Mouse (Mus musculus) G1E (cell line): ENCODE results near the gene Morn5. TPM values are rescaled to one million over a fixed set of nuclear protein-coding genes. Genes with fewer than 3 reads are reported as not detected.

ENCODE experiments used
- ATAC-seq: 2 replicates; pipeline ENCODE4 v1.8.0; 2016; ENCODE audit warnings: mild to moderate bottlenecking; ENCODE audit not compliant: insufficient number of reproducible peaks, poor library complexity, low FRiP score, severe bottlenecking; ENCODE audit errors: extremely low read depth
- DNase-seq: peaks from one replicate; pipeline ENCODE4 v3.0.0; 2012; ENCODE audit warnings: low spot score
- H3K27me3 ChIP-seq: 2 replicates; pipeline ENCODE4 v1.6.1; 2012; ENCODE audit warnings: mild to moderate bottlenecking, low read length, inconsistent platforms; ENCODE audit not compliant: insufficient read depth
- H3K36me3 ChIP-seq: replicated peaks from 2 replicates; pipeline ENCODE3; 2012; ENCODE audit warnings: mild to moderate bottlenecking, inconsistent platforms
- H3K4me1 ChIP-seq: 2 replicates; pipeline ENCODE4 v1.6.1; 2012; ENCODE audit warnings: low read depth, low read length, inconsistent platforms, mixed read lengths; ENCODE audit not compliant: insufficient read depth
- H3K4me3 ChIP-seq: 2 replicates; pipeline ENCODE4 v1.5.1; 2012; ENCODE audit warnings: low read depth, mild to moderate bottlenecking, inconsistent platforms, low read length, moderate library complexity, mixed read lengths
- H3K9me3 ChIP-seq: replicated peaks from 2 replicates; pipeline ENCODE4 v1.6.1; 2012; ENCODE audit warnings: inconsistent platforms
- CTCF ChIP-seq: IDR thresholded peaks from 2 replicates; pipeline ENCODE4 v1.5.1; 2012; ENCODE audit warnings: low read depth, low read length, inconsistent platforms, mixed read lengths
- GATA1 ChIP-seq: IDR thresholded peaks from 2 replicates; pipeline ENCODE4 v1.6.1; 2012; ENCODE audit warnings: borderline replicate concordance, low read length, inconsistent platforms, mixed read lengths
- GATA2 ChIP-seq: IDR thresholded peaks from 2 replicates; pipeline ENCODE4 v1.6.1; 2012; ENCODE audit warnings: low read depth, low read length, inconsistent platforms, borderline replicate concordance
- POLR2AphosphoS5 ChIP-seq: IDR thresholded peaks from 2 replicates; pipeline ENCODE4 v1.6.1; 2012; ENCODE audit warnings: low read depth, low read length, inconsistent platforms; ENCODE audit not compliant: insufficient replicate concordance
- TAL1 ChIP-seq: conservative IDR thresholded peaks from 2 replicates; pipeline ENCODE4 v1.6.1; 2012; ENCODE audit warnings: low read depth, low read length, inconsistent platforms, mixed read lengths
- polyA plus RNA-seq: library from polyadenylated mRNA; stranded (reverse); fragments of >175 nt; gene quantifications from 2 replicates; pipeline ENCODE4 v1.2.3, GENCODE M21; 2012
- total RNA-seq, 2 experiments: library from RNA; stranded (forward) in 1 of 2; stranded (reverse) in 1 of 2; fragments of 200-1000 nt in 1 of 2; fragments of >200 nt in 1 of 2; fragmentation: Nextera tagmentation in 1 of 2; gene quantifications; 2 replicates each; pipeline ENCODE4 v1.2.3; 2014 to 2017

The Morn5 gene
- total RNA-seq (2014; fragmentation: Nextera tagmentation) (not detected in 2 replicates), total RNA-seq (2017) (0.22 TPM in 1 of 2 replicates, not detected in the other), polyA plus RNA-seq (not detected in 2 replicates)

- H3K4me1 ChIP-seq, result peaks cover 34% of the 10 kb centered on the region
- peak; percentile 85 for ATAC-seq
Measured at GRCm38 (mm10) chr2:36048748-36049566, at the start of gene Morn5, which contains the start of gene Ndufa8. Gene Morn5 (plus strand): TSS chr2:36049458. Gene Ndufa8 (minus strand): TSS chr2:36049406.

GRCm38 (mm10) chr2:36000390-36000789 lies 48.9 kb upstream of the Morn5 start:
- Histone ChIP-seq H3K36me3 (no peaks in the 10 kb centered on the region), H3K4me3 (no peak overlapping the region), H3K27me3 (peaks cover 53% of the 10 kb centered on the region), H3K9me3 (no peaks in the 10 kb centered on the region), H3K4me1 (no peaks in the 10 kb centered on the region)
- ATAC-seq (no peak), DNase-seq (no peak)
- TF ChIP-seq POLR2AphosphoS5 (no peak), GATA2 (no peak), TAL1 (no peak), CTCF (no peak), GATA1 (no peak)

More at GRCm38 (mm10) chr2:36048748-36049566, at the start of gene Morn5, which contains the start of gene Ndufa8:
- Histone ChIP-seq H3K27me3 (peaks cover 16% of the 10 kb centered on the region), H3K4me3 (peak within 1 kb of the TSS; percentile 98), H3K36me3 (peaks cover 33% of the 10 kb centered on the region), H3K9me3 (no peaks in the 10 kb centered on the region)
- TF ChIP-seq GATA2 (no peak), CTCF (no peak), TAL1 (no peak), GATA1 (no peak), POLR2AphosphoS5 (no peak)
- peak; percentile 89 for DNase-seq

GRCm38 (mm10) chr2:36002188-36002587 lies 47.1 kb upstream of the Morn5 start:
- Histone ChIP-seq H3K4me1 (no peaks in the 10 kb centered on the region; the same call in 1 of the 2 replicates), H3K4me3 (no peak overlapping the region), H3K27me3 (peaks cover 49% of the 10 kb centered on the region), H3K9me3 (no peaks in the 10 kb centered on the region), H3K36me3 (no peaks in the 10 kb centered on the region)
- no peak for TF ChIP-seq GATA1
- no peak for TF ChIP-seq TAL1
- TF ChIP-seq GATA2, result no peak
- no peak for TF ChIP-seq POLR2AphosphoS5
- no peak for TF ChIP-seq CTCF
- DNase-seq (no peak), ATAC-seq (no peak)

GRCm38 (mm10) chr2:36008071-36008470 lies 41.2 kb upstream of the Morn5 start:
- peak; percentile 55 for DNase-seq
- H3K4me1 ChIP-seq, result peaks cover 2% of the 10 kb centered on the region
- no peak overlapping the region for H3K4me3 ChIP-seq
- peak; percentile 80 for TF ChIP-seq CTCF
- TF ChIP-seq GATA1, result no peak
- H3K9me3 ChIP-seq, result no peaks in the 10 kb centered on the region
- peaks cover 29% of the 10 kb centered on the region; the same call in 1 of the 2 replicates for H3K27me3 ChIP-seq
- no peaks in the 10 kb centered on the region for H3K36me3 ChIP-seq
- ATAC-seq, result no peak

DNA sequence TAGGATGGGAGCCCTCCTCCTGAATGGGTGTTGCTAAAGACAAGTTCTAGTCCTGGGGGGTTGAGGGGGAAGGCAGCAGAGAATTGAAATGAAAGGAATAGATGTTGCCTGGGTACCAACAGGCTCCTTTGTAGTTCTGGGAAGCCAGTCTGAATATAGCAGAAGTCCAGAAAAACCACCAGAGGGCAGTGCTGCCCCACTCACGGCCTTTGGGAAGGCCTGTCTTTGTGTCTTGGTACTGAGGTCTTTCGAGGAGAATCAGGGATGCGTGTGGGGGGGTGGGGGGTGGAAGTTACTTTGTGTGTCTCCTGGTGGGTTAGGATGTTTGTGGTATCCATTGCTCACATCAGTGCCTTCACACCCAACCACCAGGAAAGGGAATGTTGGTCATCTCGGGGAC lies 39.9 kb upstream of the Morn5 start:
- H3K9me3 ChIP-seq, result no peaks in the 10 kb centered on the region
- H3K27me3 ChIP-seq, result peaks cover 25% of the 10 kb centered on the region; the same call in 1 of the 2 replicates
- H3K4me3 ChIP-seq, result no peak overlapping the region
- DNase-seq (peak; percentile 57), ATAC-seq (no peak; the same call in 1 of the 2 replicates)
- no peak for TF ChIP-seq POLR2AphosphoS5
- TF ChIP-seq CTCF, result peak; percentile 39; the same call in 1 of the 2 replicates
- no peak for TF ChIP-seq GATA2
- TF ChIP-seq GATA1, result no peak
- TF ChIP-seq TAL1, result no peak
- no peaks in the 10 kb centered on the region for H3K36me3 ChIP-seq
- peaks cover 2% of the 10 kb centered on the region for H3K4me1 ChIP-seq

- H3K9me3 ChIP-seq, result no peaks in the 10 kb centered on the region
- H3K4me1 ChIP-seq, result peaks cover 2% of the 10 kb centered on the region
- no peak overlapping the region for H3K4me3 ChIP-seq
- ATAC-seq (no peak), DNase-seq (no peak)
- peaks cover 21% of the 10 kb centered on the region; the same call in 1 of the 2 replicates for H3K27me3 ChIP-seq
- no peaks in the 10 kb centered on the region for H3K36me3 ChIP-seq
- no peak for TF ChIP-seq GATA2
- TF ChIP-seq POLR2AphosphoS5, result no peak
- no peak for TF ChIP-seq TAL1
- no peak for TF ChIP-seq GATA1
- no peak for TF ChIP-seq CTCF
Measured at GRCm38 (mm10) chr2:36010579-36010978, 38.7 kb upstream of the Morn5 start.
